Mouse (Mus musculus): ENCODE results near the gene Snrnp200.
"Not testable (repeated sequence)": the region's sequence is repeated elsewhere in the genome, so short reads cannot be mapped to it uniquely, and the experiment has no call there.

The Snrnp200 gene

DNA sequence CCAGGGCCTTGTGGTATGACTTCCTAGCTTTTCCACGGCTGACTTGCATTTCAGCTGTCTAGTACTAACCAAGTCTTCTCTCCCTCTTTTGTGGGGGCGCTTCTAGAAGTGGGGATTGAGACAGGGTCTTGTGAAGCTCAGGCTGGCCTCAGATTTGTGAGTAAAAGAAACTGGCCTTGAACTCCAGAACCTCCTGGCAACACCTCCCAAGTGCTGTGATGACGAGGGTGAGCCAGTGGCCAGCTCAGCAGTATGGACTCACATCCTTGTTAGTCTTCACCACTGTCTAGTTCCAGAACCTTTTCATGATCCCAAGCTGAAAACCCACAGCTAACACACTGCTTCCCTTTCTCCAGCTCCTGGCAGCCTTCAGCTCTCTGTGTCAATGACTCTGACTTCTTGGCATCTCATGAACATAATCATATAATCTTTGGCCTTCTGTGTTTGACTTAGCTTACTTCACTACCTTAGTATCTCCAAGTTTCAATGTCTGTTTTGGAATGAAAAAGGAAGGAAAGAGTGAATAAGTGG, 46.5 kb downstream of the Snrnp200 start:
- no peak for DNase-seq (ENCODE audit: low spot score)

DNA sequence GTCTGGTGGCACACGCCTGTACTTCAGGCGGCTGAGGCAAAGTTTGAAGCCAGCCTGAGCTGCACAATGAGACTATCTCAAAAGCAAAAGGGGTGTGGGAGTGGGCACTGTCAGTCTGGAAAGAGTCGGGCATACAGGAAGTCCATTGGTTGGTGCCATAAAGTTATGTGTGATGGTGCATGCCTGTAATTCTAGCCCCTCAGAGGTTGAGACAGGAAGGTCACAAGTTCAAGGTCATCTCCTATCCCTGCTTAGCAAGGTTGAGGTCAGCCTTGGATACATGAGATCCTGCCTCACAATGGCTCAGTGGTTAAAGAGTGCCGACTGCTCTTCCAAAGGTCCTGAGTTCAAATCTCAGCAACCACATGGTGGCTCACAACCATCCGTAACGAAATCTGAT, 47.1 kb downstream of the Snrnp200 start:
- no peak for DNase-seq (ENCODE audit: low spot score)

DNA sequence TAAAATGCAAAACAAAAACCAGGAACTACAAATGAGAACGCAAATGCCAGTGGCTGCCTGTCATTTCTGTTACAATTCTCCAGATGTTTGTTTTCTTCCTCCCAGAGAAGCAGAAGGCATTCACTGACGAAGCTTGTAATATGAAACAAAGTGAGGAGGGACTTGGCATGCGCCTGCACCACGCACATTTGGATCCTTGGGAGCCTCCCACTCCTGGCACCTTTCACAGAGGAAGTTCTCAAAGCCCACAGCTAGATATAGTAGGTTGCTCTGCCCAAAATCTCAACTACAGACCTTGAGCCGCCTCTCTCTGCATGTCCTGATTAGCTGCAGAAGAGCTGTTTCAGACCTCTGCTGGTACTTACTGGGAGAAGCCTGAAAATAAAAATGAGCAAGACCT, 51.2 kb downstream of the Snrnp200 start:
- no peak for DNase-seq (ENCODE audit: low spot score)

DNA sequence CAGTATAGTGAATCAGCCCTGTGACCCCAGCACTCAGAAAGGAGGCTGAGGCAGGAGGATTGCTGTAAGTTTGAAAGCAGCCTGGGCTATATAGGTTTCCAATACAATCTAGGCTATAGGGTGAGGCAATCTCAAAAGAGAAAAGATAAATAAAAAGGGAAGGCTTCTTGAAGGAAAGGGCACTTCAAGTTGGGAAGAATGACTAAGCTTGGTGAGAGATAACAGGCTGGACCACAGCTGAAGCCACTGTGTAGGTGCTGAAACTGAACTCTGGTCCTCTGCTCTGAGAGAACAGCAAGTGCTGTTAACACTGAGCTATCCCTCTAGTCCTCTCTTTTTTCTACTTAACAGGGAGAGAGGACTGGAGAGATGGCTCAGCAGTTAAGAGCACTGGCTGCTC, 54.3 kb downstream of the Snrnp200 start:
- DNase-seq (ENCODE audit: low spot score), result no peak

DNA sequence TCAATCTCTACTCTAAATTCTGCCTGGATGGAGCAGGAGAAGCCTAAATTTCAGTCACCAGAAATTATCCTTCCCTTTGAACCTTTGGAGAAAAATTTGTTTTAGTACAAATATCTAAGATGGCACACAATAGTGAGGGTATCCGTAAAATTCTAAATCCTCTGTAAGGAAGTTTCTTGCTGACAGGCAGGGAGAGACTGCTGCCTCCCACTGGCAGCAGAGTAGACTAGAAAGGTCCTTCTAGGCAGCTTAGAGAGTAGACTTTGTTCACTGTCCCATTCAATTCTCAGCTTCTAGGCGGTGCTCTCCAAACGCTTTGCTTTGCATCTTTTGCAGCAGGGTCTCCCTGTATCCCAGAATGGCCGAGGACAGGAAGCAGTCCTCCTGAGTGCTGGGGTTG, 59.7 kb downstream of the Snrnp200 start:
- no peak for DNase-seq (ENCODE audit: low spot score)

DNA sequence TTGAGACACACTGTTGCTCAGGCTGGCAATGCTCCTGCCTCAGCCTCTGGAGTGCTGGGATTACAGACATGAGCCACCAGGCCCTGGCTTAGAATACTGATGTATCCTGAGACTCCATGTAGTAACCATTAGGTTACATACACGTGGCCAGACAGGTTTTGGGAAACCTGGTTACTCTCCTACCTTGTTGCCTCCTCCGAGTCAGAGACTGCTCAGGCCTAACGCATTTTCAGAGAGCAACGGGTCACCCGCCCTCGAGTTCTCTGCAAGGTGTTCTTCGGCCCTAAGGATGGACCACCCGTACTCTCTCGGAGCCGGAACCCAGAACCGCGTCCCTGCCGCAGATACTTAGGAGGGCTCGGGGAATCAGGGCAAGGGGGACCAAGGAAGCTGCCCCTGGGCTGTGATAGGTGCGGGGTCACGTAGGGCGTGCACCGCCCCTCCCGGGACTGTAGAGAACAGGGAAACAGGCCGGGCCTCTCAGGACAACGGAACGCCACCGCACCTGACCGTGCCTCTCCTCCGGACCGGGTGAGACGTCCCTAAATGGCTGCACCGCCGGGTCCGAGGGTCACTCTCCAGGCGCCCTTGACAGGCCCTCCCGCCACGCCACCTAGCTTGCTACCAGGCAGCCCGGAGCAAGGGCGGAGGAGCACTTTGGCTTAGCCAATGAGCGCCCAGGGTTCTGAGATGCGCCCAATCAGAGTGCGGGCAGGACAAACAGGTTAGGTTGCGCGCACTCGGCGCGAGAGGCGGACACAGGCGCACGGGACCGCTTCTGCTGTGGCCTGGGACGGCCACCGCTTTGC, 61.5 kb downstream of the Snrnp200 start, which contains the start of gene Stard7:
Gene Stard7 (plus strand): TSS at position 728 of the 809 bp plus-strand sequence.
- DNase-seq (ENCODE audit: low spot score), result peak; percentile 94

DNA sequence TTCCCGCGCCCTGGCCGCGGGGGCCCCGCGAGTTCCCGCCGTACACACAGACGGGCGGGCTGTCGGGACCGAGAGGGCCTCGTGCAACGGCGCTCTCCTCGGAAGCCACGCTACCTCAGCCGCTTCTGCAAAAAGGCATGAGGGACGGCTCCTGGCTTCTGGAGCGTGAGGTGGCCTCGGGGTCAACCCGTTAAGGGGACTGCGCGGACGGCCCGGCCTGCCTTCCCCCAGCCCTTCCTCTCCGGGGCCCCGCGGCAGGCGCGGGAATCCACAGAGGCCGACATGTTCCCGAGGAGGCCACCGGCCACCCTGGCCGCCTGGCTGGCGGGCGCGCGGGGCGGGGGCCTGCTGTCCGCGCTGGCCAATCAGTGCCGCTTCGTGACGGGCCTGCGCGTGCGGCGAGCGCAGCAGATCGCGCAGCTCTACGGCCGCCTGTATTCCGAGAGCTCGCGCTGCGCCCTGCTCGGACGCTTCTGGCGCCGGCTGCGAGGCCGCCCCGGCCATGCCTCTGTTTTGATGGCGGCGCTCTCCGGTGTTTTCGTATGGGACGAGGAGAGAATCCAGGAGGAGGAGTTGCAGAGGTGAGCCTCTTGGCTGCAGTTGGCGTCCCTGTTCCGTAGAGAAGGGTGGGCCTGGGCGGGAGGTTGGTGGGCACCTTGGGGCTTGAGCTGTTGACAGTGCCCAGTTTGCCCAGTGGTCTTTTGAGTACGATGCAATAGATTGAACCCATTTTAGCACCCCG, 62.3 kb downstream of the Snrnp200 start:
- peak; percentile 81 for DNase-seq (ENCODE audit: low spot score)

DNA sequence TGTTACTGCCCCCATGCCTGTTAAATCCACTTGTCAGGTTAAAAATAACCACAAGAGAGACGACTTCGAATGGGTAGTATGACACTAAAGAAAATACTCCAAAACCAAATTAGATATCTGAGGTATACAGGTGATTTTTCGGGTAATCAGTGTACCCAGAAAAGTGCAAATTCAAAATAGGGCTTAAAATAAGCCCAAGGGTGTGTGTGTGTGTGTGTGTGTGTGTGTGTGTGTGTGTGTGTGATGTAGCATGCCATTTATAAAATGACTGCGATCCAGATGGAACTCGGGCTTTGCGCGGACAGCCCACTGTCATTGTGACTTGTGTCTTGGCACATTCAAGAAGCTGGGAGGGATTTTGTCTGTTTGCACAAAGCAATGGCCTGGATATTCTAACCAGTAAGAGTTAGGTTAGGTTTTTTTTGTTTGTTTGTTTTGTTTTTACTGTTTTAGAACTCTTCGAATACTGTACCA, 62.9 kb downstream of the Snrnp200 start:
- no peak for DNase-seq (ENCODE audit: low spot score)

DNA sequence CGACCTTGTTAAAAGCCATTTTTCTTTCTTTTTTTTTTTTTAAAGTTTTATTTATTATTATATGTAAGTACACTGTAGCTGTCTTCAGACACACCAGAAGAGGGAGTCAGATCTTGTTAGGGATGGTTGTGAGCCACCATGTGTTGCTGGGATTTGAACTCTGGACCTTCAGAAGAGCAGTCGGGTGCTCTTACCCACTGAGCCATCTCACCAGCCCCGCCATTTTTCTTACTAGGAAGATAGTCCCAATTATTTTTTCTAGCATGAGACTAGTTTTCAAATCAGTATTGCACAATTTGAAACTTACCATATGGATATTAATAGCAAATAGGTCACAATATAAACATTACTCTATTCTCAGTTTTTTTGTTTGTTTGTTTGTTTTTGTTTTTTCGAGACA, 63.9 kb downstream of the Snrnp200 start:
- DNase-seq (ENCODE audit: low spot score), result not testable (repeated sequence)

DNA sequence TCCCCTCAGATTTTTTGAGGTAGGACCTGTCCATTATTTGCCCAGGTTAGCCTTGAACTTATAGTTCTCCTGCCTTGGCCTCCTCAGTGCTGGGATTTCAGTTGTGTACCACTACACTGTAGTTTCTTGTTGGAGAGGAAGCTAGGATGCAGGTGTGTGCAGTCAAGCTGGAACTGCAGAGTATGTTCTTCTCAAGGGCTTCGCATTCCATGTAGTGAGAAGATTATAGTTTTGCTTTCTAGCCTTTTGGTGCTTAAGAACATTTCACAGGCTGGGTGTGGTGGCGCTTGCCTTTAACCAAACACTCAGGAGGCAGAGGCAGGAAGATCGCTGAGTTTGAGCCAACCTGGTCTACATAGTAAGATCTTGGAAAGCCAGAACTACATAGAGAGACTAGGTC, 64.6 kb downstream of the Snrnp200 start:
- no peak for DNase-seq (ENCODE audit: low spot score)

DNA sequence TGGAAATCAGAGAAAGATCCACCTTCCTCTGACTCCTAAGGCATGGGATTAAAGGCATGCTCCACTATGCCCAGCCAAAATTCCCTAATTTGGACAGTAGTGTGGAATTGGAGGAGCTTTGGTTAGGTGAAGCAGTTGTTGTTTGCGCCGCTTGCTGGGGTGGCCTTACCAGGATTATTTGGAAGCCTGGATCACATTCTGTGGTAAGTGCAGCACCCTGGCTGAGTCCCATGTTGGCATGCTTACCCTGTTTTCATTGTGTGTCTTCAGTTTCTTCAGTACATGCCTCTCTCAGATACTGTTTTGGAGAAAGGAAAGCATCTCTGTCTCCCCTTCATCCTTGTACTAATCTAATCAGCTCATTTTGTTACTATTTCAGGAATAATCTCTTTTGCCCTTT, 66.4 kb downstream of the Snrnp200 start:
- DNase-seq (ENCODE audit: low spot score), result no peak

DNA sequence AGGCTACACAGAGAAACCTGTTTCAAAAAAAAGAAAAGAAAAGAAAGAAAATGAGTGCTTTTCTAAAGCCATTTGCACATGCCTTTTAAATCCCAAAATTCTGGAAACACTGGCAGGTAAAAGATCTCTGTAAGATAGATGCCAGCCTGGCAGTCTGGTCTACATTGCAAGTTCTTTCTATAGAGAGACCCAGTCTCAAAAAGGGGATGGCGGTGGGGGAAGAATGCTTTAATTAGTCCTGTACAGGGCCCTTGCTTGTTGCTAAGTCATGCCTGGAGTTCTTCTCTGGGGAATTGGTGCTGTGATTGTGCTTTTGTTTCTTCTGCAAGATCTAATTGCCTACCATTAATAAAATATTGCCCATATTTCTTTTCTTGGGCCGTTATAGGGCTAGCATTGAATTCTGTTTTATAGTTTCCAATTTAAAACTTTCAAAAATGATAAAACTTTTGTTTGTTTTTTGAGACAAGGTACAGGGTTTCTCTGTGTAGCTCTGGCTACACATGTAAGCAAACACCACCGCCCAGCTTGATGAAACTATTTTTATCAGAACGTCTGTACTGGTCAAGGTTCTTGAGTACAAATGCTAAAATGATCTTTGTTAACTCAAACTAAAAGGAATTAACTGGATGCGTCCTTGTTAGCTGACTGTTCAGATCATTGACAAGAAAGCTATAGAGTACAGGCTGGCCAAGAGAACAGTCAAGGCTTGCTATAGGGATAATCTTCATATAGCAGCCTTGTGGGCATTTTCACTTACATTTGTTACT, 67.5 kb downstream of the Snrnp200 start:
- no peak for DNase-seq (ENCODE audit: low spot score)

DNA sequence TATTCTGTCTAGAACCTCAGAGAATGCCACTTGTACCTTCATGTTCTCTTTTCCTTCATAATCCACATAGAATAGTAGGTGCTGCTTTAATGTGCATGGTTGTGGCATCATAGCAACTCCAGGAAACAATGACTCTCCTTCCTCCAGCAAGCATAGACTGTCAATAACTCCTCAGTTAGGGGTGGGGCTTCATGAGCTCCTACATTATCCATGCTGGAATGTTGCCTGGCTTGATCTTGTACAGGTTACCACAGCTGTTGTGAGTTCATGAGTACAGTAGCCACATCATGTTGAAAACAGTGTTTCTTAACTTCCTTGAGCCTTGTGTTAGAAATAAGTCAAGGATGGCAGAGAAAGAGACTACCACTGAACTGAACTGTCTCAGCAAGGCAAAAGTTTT, 70.0 kb downstream of the Snrnp200 start:
- no peak for DNase-seq (ENCODE audit: low spot score)

Measured in spleen, adult 12 weeks (tissue).